Mouse (Mus musculus): ENCODE measurements around the gene Klhl36.
A peak's percentile ranks its signal among the peaks of the same experiment; 100 is the strongest.
"Not testable (repeated sequence)": the region's sequence is repeated elsewhere in the genome, so short reads cannot be mapped to it uniquely, and the experiment has no call there.

Gene Klhl36

DNA sequence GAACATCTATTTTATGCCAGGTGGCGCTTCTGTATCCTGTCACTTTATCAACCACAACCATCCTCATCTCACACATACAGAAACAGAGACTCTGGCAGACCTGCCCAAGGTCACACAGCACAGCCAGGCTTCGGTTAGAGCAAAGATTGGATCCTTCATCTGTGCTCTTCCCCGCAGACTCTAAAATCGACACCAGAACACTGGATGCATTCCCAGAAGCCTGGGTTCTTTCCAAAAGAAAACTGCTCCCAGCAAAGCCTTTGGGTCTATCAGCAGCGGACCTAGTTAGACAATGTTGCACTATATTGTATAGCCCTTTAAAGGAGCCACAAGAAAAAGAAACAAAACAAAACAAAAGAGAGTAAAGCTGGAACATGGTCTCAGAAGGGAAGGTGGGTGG, 26.8 kb upstream of the Klhl36 start:
- DNase-seq (ENCODE audit: low read depth), result peak; percentile 39

DNA sequence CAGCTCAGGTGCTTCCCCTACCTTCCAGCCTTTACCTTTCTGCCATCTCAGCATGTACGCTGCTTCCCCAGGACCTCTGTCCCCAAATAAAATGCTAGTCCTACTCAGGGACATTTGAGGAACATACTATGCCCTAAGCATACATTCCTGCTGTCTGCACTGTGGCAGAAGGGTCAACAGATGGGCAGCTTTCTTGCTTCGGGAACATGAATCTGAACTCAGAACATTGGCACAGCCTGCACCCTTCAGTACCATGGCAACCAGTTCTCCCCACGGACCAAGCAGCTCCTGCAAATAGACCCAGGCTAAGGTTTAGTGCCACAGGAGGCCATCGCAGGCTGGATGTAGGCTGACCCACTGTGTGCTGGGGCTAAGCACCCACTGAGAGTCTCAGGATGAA, 25.2 kb upstream of the Klhl36 start:
- DNase-seq (ENCODE audit: low read depth), result no peak

DNA sequence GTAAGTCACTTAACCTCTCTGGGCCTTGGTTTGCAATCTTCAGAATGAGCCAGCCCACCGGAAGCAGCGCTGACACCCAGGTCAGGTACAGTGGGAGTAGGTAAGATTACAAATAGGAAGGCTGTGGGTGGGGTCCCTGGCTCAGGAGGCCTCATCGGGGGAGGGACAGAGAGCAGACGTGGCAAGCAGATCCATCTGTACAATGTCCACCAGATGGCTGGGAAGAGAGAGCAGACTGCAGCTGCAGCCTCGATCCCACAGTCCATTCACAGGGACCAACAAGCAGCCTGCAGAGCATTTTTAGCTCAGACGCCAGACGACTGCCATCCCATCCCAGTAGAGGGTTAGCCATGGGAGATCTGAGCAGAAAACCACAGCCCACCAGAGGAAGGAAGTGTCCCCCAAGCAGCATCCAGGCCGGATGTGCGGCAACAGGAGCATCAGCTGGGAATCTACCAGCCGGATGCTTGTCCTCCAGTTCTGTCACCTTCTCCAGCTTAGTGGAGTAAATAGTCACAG, 24.5 kb upstream of the Klhl36 start:
- DNase-seq (ENCODE audit: low read depth), result peak; percentile 60

DNA sequence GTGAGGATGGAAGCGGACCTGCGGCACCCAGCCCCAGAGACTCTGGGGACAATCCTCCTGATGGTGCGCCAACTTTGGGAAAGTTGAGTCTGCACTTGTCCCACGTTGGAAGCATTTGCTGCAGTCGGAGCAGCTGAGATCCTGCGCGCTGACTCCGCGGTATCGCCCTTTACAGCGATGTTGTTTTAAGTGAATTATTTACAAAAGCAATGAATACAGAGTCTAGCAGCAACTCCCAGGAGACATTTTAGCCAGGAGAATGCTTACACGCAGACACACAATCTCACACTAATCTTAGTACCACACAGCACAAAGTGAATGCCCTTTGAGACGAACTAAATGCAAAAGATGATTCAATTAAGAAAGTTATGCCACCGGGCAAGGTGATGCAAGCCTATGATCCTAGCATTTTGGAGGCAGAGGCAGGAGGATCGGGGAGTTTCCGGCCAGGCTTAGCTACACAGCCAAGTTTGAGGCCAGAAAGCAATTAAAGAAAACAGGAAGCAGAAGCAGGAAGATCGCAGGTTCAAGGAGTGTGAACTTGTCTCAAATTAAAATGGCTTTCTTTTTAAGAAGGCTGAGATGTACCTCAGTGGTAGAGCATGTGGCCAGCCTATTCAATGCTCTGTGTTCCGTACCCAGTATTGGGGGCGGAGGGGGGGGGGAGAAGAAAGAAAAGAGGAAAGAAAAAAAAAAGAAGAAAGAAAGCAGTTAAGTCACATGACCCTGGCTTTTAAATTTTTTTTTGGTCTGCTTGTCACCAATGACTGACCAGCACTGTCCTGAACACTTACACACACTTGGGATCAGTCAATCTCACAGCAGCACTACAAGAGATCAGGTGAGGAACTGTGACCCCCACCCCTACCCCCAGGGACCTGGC, 23.7 kb upstream of the Klhl36 start:
- peak; percentile 69 for DNase-seq (ENCODE audit: low read depth)

DNA sequence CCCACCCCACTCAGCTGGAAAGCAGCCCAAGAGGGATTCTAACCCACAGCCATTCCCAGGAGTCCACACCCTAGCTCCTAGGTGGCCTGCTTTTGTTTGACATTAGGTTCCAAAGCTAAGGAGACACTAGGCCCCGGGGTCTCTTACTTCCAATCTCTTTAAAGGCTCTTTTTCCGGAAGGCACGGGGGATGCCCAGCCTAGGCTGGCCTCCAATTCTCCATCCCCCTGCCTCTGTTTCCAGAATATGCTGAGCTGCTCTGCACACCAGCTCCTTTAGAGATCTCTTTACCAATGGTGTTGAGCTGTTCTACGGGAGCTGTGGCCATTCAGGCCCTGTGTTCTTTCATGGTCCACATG, 23.1 kb upstream of the Klhl36 start:
- peak; percentile 44 for DNase-seq (ENCODE audit: low read depth)

DNA sequence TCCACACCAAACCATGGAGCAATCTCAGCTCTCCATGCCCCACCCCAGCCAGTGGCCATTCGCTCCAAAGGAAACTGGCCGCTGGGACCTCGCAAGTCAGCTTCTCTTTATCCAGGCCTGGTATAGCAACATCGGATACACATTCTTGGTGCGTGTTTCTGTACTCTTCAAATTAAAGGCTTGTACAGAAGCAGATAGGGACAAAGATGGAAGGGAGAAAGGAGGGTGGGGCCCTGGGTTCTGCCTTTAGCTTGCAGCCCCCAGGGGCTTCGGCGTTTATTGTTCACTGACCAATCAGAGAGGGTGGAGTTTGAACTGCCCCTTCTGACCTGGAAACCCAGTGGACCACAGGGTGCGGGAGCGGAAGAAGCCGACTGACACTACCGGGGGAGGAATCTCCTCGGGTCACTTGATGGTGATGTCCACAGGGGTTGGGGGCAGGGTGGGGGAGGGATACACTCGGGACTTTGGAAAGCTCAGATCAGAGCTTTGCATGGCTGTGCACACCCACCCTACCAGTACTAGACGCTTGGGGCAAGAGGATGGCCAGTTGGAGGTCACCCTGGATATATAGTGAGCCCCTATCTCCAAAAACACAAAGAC, 22.5 kb upstream of the Klhl36 start:
- DNase-seq (ENCODE audit: low read depth), result no peak

DNA sequence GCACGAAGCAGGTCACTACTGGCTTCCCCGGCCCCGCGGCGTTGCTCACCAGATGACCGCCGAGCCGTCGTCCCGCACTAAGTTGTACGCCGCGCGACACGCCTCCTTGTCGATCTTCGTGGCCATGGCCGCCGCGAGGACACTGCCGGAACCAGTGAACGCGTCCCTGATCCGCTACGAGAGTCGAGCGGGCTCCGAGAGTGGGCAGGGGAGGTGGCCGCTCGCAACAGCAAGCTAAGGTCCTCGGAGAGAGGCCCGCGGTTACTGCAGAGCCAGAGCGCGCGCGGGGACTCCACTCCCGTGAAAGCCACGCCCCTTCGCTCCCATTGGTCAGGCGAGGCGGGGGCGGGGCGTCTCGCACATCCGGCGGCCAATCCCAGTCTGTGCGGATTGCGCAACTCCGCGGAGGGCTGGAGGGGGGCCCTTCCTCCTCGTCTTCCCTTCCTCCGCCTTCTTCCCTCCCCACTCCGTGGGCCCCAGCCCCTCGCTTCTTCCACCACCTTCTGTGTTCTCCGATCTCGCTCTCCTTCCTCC, 21.7 kb upstream of the Klhl36 start, which contains the start of gene Cotl1:
Cotl1 (minus strand) TSS at position 270 of the 534 bp plus-strand sequence.
- peak; percentile 97 for DNase-seq (ENCODE audit: low read depth)

DNA sequence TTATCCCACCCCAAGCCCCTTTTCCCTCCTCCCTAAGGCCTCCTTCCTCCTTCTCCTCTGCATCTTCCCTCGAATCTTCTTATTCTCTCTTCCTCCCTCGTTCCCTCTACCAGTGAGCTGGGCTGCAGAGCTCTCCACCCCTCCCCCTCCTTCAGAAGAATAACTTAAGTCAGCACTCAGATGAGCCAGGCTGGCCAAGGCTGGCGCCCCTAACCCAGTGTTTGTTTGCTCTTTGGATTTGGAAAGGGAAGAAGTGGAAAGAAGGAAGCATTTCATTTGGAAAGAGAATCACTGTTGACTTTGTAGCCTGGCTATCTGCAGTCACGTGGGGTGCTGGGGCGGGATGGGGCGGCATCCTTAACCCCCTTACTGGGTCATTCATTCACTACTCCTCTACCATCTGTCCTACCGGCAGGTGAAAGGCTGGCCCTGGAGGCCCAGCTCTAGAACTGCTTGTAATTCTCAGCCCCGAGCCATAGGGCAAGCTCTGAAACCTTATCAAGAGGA, 21.1 kb upstream of the Klhl36 start:
- DNase-seq (ENCODE audit: low read depth), result no peak

DNA sequence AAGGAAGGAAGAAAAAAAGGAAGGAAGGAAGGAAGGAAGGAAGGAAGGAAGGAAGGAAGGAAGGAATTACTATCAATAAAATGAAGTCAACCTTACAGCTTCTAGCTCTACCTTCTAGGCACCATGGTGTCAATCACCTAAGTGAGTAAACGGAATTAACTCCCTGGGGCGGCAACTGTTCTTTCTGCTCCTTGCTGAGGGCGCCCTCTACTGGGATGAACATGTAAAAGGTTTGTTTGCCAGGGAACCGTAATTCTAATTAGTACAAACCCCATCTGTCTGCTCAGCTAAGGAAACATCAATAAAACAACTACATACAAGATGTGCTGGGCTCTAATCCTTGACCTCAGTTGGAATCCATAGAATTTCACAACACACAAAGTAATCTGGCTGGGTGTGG, 18.6 kb upstream of the Klhl36 start:
- DNase-seq (ENCODE audit: low read depth), result peak; percentile 94

DNA sequence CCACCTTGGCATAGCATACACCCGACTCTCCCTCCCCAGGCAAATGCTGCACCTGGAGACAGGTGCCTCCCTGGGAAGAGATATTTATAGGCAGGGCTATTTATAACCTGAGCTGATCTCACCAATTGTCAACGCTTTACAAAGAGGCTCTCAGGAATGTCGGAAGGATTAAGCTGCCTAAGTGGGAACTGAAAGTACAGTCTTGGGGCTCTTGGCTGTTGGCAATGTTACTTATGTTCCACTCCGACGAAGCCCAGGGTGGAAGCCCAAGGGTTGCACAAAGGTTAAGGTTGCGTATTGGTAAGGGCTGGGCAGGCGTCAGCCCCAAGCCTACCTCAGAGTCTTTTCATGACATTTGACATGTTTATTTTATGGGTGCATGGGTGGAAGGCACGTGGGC, 17.5 kb upstream of the Klhl36 start:
- no peak for DNase-seq (ENCODE audit: low read depth)

DNA sequence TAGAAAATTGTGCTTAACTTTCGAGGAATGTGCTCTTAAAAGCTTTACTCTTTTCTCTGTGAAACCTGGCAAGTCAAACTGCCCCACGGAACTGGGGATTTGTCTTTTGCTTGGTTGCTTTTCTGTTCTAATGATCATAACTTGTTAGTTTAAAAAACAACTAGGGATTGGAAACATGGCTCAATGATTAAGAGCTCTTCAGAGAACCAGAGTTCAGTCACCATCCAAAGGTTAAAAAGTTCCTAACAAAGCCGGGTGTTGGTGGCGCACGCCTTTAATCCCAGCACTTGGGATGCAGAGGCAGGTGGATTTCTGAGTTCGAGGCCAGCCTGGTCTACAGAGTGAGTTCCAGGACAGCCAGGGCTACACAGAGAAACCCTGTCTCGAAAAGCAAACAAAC, 16.3 kb upstream of the Klhl36 start:
- DNase-seq (ENCODE audit: low read depth), result not testable (repeated sequence)

DNA sequence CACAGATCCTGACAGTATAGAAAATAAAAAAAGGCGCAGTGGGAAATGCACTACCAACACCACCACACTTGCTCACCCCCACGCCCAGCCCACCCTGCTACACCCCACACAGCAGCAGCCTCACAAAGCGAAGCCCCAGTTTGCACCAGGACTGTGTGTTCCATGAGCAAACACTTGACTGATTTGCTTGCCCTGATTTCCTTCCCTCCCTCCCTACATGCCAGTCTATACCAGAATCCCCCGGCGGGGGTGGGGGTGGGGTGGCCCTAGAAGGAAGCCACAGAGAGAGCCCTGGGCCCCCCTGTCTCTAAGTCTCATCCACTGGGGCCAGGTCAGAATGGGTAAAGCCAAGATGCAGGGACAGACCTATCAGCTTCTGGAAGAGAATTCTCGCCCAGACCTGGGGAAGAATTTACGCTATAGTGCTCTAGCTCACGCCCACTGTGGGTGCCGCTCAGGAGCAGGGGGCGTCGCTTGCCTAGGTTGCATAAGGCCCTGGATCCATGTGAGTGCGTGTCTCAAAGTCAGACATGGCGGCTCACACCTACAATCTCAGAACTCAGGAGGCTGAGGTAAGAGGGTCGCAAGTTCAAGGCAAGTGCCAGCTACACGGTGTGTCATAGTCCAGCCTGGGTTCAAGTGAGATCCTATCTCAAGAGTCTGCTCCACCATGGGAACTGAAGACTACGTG, 14.7 kb upstream of the Klhl36 start:
- no peak for DNase-seq (ENCODE audit: low read depth)

DNA sequence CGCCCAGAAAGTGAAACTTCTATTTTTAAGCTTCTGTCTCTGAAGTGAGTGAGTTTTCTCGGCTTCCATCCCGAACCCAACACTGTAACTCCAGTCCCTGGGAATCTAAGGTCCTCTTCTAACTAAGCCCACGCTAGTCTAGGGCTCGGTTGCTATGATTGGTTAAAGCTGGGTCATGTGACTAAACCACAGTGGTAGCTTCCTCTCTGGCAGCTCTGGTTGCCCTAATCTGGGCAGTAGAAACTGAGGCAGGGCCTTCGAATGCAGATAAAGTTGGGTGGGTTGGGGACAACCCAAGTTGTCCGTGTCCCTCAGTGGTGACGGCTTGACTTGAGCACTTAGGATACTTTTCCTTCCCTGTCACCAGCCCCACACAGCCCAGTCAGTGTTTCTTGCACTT, 8.5 kb upstream of the Klhl36 start:
- no peak for DNase-seq (ENCODE audit: low read depth)

DNA sequence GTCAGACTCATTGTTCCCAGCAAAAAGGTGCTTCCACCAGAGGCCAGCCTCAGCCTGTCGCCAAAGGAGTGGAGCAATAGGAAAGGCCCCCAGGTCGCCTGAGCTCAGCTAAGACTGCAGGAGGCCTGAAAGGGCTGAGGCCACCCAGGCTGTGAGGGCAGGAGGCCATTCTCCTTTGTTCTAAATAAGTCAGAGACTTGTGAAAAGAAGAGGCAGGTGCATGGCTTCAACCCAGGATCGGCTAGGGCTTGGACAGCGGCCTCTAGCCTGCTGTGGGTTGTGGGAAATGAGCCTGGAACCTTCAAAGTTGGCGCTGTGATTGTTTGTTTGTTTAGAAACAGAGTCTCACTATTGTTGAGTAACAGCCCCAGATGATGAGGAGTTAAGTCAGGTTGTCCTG, 8.0 kb upstream of the Klhl36 start:
- no peak for DNase-seq (ENCODE audit: low read depth)

DNA sequence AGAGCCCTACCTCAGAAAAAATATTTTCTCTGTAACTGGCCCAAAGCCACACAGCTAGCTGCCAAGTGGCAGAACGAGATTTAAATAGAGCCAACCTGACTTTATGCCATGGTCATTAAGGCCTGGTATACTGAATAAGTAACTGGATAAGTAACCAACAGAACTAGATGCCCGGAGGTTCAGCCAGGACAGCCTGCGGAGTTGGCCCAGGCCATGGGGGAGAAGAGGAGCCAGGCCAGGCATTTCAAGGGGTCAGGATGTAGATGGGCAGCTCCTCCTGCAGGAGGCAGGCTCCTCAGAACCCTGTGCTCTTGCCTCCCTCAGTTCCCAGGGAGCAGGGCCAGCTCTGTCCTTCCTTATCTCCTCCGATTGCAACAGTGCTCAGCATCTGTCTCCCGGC, 6.4 kb upstream of the Klhl36 start:
- DNase-seq (ENCODE audit: low read depth), result no peak

DNA sequence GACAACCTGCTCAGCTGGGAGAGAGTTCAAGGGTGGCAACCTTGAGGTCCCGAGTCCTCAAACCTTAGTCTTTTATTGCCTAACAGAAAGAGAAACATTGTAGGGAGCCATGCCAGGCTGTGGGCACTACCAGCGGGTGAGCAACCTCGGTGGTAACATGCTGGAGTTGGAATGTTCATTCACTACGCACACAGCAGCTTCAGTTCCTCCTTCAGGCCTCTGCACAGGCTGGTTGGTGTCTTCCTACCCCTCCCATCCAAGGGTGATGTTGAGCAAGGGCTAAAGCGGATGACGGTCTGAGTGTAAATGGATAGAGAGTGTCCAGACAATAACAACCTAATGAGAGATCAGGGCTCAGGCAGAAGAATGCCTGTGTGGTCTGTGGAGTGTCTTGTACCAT, 4.3 kb upstream of the Klhl36 start:
- no peak for DNase-seq (ENCODE audit: low read depth)

DNA sequence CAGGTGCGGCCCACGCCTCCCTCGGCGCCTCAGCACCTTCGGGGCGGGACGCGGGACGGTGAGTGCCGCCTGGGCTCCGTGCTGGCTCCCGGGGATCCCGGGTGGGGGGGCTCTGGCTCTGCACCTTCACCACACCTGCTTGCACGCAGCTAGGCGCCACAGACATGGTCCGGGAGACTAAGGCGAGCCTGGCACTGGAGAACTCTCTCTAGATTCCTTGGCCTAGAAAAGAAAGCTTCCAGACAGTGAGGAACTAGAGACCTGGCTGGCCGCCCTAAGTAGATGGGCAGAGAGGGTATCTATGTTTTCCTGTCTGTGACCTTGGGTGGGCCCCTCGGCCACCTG, 296 bp downstream of the Klhl36 start:
- DNase-seq (ENCODE audit: low read depth), result no peak

DNA sequence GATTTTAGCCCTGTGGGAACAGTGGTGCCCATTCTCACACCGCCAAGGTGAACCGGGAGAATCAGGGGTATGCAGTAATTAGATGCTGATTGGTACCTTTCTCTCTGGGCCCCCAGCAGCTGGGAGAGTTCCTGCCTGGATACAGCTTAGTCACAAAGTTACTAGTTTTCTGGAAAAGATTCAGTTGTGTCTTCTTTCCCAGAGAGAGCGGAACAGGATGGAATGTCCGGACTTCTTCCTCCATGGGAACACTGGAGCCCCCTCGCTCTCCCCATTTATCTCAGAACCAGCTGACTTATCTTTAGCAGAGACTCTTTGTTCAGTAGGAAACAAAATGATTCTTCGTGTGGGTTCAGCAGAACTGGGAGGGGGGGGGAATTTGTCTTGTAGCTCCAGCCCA, 683 bp downstream of the Klhl36 start:
- no peak for DNase-seq (ENCODE audit: low read depth)

DNA sequence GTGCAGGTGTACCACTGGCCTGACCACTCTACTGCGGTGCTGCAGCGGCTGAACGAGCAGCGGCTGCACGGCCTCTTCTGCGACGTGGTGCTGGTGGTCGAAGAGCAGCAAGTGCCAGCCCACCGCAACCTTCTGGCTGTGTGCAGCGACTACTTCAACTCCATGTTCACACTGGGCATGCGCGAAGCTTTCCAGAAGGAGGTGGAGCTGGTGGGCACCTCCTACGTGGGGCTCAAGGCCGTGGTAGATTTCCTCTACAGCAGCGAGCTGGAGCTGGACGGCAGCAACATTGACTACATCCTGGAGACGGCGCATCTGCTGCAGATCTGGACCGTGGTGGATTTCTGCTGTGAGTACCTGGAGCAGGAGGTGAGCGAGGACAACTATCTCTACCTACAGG, 7.5 kb downstream of the Klhl36 start:
- no peak for DNase-seq (ENCODE audit: low read depth)

DNA sequence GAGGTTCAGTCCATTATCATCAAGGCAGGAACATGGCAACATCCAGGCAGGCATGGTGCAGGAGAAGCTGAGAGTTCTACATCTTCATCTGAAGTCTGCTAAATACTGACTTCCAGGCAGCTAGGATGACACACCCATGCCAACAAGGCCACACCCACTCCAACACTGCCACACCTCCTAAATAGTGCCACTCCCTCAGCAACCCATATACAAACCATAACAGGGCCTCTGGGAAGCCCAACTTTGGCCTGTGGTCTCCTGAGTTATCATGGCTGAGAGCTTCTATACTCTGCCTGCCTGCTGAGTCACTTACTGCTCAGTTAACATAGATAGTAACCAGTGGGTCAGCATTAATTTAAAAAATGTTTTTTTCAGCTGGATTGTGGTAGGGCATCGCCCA, 11.1 kb downstream of the Klhl36 start:
- DNase-seq (ENCODE audit: low read depth), result no peak

DNA sequence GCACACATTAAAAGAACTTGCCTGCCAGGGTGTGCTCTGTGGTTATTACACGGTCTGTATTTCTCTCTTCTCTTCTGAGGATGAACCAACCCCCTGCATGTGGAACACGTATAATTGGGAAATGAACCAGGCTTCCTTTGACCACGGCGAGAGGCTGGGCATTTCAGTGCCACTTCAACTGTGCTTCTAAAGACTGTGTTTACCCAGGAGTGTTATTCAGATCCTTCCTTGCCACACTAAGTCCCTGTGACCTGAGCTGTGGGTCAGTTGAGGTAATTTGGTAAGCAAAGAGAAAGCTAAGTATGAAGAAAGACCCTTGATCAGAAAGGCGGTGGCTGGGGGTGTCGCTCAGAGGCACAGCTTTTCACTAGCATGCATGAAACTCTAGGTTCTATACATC, 19.2 kb downstream of the Klhl36 start:
- no peak for DNase-seq (ENCODE audit: low read depth)

DNA sequence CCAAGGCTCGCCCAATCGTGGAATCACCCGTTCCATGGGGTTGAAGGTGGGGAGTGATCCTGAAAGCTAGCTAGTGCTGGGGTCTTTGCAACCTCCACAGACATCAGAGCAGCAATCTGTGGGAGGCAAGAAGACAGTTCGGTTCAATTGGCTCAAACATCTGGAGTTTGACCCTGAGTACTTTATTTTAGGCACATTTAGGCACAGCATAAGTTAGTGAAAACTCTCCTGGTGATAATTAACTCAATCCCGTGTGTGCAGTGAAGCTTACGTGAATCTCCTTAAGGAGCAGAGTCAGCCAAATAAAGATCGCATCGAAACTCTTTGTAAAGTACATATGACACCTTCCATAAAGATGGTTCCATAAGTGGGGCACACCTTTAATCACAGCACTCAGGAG, 19.9 kb downstream of the Klhl36 start:
- DNase-seq (ENCODE audit: low read depth), result no peak

DNA sequence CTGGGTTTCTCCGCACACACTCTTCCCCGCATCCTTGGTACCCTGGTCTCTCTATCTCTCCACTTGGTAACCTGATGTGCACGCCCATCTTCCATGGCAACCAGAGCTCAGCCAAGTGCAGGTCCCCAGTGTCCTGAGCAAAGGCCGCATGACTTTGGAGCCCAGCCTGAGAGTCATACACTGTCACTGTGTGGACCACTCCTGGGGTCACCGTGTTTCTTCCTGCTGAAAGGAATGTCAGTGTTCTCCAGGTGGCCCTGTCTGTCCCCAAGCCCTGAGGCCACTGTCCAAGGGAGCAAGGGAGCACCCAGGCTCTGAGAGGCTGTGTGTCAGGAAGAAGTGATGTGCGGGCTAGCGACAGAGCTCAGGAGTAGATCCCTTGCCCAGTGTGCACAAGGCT, 21.2 kb downstream of the Klhl36 start:
- DNase-seq (ENCODE audit: low read depth), result no peak

Data from naive thymus-derived CD4-positive, alpha-beta T cell, adult 2 months (primary cell).